Mouse (Mus musculus) gastrocnemius, postnatal 10 days (tissue): ENCODE measurements around the gene Pml. TPM values are rescaled to one million over a fixed set of nuclear protein-coding genes. Genes with fewer than 3 reads are reported as not detected.

Experiments
- DNase-seq: peaks from one replicate; pipeline ENCODE4 v3.0.0; 2021; ENCODE audit warnings: mixed read lengths
- microRNA-seq, 2 experiments: library from miRNA; unstranded; fragments of <30 nt; microRNA quantifications; one replicate each; pipeline ENCODE4 v1.2.0; 2021
- total RNA-seq, 2 experiments: library from RNA; stranded (reverse); gene quantifications; 2 replicates each; pipeline ENCODE4 v1.2.3; 2021

The Pml gene
- total RNA-seq, 2 experiments from 2014 or later, result 7.3 to 12.6 TPM

DNA sequence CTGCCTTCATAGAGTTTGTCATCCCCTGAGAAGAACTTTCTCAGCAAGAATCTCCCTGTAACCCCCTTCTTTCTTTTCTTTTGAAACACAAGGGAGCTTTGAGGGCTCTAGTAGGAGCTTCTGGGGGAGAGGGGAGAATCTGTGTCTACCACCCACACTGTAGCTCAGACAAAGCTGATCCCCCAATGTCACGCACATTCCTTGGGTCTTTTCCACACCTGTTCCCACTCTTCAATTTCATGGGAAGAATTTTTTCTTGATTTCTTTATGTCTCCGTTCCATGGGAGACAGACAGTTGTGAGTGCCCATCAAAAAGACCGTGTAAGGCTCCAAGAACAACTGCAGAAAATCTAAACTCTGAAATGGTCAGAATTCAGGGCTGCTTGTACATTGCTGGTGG lies 80.7 kb downstream of the Pml start:
- no peak for DNase-seq

Small RNA genes within 50 kb of the gene (microRNA-seq; reads per million reads assigned to microRNA genes)
- 0 reads per million in 2 experiments for gene Mir6385

Other genes starting within 250 kb of the Pml start
- 1 to 10 TPM; 1.2 to 1.6 TPM for gene Cyp11a1, start 243.4 kb downstream of the Pml start, total RNA-seq
- under 1 TPM; 0.25 to 0.40 TPM for gene Stra6, start 186.0 kb downstream of the Pml start, total RNA-seq
- gene Ccdc33, start 131.0 kb downstream of the Pml start, total RNA-seq, result not detected
- gene Islr, start 45.5 kb downstream of the Pml start, total RNA-seq, result 100 to 1,000 TPM in 1 of 2 experiments, 10 to 100 TPM in 1; 98.8 to 119 TPM
- gene Islr2, start 45.5 kb downstream of the Pml start, total RNA-seq, result 1 to 10 TPM; 4.3 to 4.5 TPM
- gene Stoml1, start 3.4 kb upstream of the Pml start, total RNA-seq, result 10 to 100 TPM in 1 of 2 experiments, 1 to 10 TPM in 1; 9.1 to 12.3 TPM
- 10 to 100 TPM; 50.1 to 70.0 TPM for gene Loxl1, start 63.4 kb upstream of the Pml start, total RNA-seq
- not detected for gene Tbc1d21, start 120.7 kb upstream of the Pml start, total RNA-seq
- 1 to 10 TPM; 7.9 to 9.9 TPM for gene Insyn1, start 238.8 kb upstream of the Pml start, total RNA-seq